Mouse (Mus musculus) c-Kit-positive CD71-positive TER-119-positive erythroid progenitor cells, embryonic 14.5 days (primary cell): ENCODE results near the gene S1pr2.
"Not testable (repeated sequence)": the region's sequence is repeated elsewhere in the genome, so short reads cannot be mapped to it uniquely, and the experiment has no call there.

ENCODE experiments used
- DNase-seq: peaks from one replicate; pipeline ENCODE4 v3.0.0-alpha.2; 2013; ENCODE audit warnings: low spot score

Gene S1pr2

DNA sequence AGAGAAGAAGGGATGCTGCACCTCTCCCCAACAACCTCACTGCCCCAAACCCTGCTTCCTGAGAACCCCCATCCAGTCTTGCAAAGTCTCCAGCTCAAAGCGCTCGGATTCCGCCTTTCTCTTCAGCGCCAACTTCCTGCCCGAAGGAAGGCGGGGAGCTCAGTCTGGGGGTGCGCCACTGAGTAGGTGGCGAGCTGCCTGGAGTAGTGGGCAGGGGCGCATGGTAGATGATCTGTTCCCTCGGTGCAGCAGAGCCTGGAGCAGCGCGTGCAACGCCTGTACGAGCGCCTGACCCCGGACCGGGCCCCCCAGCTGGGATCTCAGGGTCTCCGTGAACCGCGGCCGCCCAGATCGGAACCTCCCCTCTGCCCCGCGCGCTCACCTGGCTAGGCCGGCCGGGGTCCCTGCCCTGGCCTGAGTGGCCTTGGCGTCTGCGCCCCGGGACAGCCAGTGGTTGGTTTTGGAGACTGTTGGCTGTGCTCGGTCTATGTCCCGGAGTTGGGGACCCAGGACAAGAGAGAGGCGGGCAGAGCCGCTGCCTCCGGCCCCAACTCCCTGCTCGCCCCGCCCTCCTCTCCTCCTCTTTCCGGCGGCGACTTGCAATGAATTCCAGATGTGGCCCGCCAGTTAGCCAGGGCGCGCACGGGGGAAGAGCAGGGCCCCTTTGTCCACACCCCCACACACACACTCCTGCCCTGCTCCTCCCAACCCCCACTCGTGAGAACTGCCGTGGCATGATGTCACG lies at the start of gene S1pr2:
TSS of gene S1pr2 (minus strand) at position 566 of the 745 bp plus-strand sequence.
- DNase-seq: peak; percentile 52

- no peak for DNase-seq
Observed at GRCm38 (mm10) chr9:21025258-21025810, 48.8 kb upstream of the S1pr2 start.

DNA sequence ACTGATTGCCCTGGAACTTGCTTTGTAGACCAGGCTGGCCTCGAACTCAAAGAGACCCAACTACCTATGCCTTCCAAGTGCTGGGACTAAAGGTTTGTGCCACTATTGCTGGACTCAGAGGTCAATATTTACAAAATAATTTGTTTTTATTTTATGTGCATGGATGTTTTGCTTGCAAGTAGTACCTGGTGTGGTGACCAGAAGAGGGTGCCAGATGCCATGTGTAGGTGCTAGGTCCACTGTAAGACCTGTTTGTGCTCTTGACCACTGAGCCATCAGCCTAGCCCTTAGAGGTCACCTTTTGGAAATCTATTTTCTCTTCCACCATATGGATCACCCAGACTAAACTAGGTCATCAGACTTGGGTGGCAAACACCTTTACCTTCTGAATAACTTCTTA lies 46.1 kb upstream of the S1pr2 start:
- DNase-seq: no peak

DNA sequence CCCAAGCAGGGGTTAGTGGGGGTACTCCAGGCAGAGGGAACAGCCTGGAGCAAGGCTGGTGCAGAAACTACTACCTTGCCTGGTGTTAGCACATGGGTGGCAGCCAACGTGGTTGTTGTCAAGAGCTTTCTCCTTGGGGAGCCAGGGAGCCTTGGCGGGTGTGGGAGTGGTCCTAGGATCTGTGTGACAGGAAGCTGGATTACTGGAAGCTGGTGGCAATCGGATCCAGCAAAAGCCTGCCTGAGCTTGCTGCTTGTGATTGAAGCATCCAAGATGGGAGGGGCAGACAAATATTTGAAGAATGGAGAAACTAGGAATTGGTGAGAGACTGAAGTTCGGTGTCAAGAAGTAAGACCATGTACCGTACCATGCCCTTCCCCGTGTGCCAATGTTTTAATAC lies 45.7 kb upstream of the S1pr2 start:
- no peak for DNase-seq

DNA sequence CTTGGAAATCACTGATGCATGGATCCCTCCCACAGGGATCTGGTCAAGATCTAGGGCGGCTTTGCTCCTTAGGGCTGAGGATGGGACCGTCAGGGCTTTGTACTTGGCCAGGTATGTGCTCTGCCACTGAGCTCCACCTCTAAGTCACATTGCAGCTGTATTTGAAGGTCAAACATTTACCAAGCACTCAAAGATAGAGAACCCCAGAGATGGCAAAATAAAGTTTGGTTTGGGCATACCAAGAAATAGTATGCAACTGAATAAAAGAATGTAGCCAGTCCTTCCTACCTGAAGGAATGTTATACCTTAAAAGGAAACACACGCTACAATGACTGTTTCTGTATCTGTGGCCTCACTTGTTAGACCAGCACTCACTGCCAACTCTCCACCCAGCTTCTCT lies 44.8 kb upstream of the S1pr2 start:
- DNase-seq: no peak

DNA sequence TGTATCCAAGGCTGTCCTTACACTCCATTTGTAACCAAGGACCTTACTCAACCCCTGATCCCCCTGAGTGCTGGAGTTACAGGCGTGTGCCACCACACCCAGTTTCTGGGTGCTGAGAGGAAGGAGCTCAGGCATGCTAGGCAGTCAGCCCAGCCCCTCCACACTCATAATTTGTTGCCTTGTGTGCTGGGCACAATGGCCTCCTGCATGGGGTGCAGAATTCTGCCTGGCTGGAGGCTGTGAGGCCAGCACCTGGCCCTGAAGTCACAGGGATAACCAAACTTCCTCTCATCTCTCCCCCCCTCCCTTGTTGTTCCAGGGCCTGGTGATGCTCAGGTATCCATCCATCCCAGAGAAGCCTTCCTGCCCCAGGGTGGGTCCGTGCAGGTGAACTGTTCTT lies 42.0 kb upstream of the S1pr2 start:
- DNase-seq: no peak

- no peak for DNase-seq
Observed at GRCm38 (mm10) chr9:21017177-21017575, 40.6 kb upstream of the S1pr2 start.

- DNase-seq: no peak
Observed at GRCm38 (mm10) chr9:21016331-21017176, 40.0 kb upstream of the S1pr2 start.

DNA sequence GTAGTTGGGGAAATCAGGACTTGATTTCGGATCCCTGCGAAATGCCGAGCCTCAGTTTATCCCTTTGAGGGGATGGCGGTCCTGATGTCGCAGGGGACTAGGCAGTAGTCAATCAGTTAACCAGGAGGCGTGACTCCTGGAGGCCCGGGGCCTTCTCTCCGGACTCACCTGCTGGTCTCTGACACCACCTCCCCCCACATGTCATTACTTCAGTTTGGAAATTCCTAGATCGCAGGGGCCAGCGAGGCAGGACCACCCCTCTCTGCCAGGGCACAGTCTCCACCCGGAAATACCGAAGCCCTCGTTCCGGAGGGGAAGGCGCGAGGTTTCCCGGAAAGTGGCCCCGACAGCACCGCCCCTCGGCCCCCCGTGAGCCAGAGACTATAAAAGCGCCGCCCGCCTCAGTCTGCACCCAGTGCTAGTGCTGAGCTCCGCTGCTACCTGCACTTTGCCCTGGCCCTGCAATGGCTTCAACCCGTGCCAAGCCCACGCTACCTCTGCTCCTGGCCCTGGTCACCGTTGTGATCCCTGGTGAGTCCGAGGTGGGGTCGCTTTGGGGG lies 39.1 kb upstream of the S1pr2 start, which contains the start of gene Icam1:
TSS of gene Icam1 (plus strand) at position 415 of the 560 bp plus-strand sequence.
- DNase-seq: no peak

DNA sequence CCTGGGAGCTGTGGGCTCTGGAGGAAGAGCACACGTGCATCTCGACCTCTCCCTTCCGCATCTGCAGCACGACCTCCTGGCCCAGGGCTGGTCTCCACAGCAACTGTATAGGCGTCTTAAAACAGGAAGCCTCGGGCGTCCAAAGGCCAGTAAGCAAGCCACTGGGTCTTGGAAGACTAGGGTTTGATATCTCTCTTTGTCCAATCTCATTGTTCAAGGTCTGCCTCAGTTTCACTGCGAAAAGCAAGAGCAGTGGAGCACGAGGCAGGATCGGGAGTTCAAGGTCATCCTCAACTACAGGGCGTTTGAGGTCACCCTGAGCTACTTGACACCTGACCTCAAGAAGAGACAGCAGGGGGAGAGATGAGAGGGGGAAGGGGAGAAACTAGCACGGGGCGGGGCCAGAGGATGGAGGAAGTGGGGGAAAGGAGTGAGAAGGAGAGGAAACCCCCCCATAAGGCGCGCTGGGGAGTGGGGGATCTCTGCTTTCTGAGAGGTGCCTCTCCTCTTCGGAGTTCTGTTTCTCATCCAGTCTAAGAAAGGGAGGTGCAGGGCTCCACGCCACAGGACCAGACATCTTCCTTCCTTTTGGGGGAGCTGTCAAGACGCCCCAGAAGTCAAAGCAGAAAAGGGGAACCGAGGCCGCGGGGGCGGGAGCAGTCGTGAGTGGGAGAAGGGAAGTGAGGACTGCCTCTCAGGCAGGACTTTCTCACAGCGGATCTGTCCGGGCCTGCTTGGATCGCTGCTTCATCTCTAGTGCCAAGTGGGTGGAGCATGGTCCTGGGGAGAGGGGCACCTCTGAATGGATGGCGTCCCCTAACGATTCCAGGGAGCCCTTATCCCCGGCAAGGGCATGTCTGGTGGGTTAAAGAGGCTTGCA lies 38.4 kb upstream of the S1pr2 start:
- no peak for DNase-seq

DNA sequence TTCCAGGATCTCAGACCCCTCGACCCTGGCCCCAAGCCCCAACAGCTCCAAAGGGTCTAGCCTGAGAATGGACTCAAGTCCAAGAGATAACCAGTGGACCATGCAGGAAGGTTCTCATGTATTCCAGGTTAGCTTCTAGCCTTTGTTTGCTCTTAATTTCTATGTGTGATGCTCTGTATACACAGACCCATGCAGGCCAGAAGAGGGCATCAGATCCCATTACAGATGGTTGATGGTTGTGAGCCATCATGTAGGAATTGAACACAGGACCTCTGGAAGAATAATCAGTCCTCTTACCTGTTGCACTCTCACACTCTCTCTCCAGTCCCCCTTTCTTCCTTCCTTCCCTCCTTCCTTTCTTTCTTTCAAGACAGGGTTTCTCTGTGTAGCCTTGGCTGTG lies 35.8 kb upstream of the S1pr2 start:
- DNase-seq: no peak

GRCm38 (mm10) chr9:21011846-21012312 lies 35.3 kb upstream of the S1pr2 start:
- DNase-seq: no peak

DNA sequence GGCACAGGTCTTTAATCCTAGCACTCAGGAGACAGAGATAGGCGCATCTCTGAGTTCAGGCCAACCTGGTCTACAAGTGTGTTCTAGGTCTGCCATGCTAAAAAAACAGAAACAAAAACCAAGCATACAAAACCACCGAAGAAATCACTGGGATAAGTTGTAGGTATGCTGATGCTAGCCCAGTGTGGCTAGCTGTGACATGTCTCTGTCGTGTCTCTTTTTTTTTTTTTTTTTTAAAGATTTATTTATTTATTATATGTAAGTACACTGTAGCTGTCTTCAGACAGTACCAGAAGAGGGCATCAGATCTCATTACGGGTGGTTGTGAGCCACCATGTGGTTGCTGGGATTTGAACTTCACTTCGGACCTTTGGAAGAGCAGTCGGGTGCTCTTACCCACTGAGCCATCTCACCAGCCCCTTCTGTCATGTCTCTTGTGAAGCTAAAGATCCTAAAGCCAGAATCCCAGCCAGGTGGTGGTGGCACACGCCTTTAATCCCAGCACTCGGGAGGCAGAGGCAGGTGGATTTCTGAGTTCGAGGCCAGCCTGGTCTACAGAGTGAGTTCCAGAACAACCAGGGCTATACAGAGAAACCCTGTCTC lies 34.5 kb upstream of the S1pr2 start:
- DNase-seq: not testable (repeated sequence)

DNA sequence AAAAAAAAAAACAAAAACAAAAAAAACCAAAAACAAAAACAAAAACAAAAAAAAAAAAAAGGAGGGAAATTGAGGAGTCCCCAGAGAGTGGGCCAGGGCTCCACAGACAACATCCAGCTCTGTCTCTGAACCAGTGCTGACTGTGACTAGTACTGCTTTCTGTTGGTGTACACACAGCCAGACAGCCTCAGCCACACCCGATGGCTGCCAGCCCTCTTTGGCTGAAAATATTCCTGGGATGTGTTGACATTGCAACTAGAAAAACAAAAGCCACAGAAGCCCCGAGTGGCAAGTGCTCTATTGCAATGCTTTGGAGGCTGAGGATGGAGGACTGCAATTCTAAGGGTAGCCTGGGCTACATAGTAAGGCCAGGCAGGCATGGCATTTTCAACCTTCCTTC lies 33.8 kb upstream of the S1pr2 start:
- DNase-seq: no peak

DNA sequence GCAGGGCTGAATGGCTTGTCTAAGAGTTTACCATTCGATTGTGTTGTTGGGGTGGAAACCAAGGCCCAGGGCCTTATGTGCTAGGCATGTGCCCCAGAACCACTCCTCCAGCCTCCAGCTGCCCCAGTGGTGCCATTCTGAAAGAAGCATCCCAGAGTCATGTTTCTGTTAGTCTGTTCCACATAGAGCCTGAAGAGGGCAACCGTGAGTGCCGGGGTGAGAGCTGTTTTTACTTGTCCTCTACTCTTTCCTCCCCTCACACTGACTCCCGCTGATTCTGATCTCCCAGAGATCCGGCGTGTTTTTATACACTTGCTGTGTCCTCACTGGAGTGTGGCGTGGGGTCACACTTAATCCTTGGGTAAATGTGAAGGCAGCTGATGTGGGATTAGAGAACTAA lies 31.4 kb upstream of the S1pr2 start:
- DNase-seq: no peak

DNA sequence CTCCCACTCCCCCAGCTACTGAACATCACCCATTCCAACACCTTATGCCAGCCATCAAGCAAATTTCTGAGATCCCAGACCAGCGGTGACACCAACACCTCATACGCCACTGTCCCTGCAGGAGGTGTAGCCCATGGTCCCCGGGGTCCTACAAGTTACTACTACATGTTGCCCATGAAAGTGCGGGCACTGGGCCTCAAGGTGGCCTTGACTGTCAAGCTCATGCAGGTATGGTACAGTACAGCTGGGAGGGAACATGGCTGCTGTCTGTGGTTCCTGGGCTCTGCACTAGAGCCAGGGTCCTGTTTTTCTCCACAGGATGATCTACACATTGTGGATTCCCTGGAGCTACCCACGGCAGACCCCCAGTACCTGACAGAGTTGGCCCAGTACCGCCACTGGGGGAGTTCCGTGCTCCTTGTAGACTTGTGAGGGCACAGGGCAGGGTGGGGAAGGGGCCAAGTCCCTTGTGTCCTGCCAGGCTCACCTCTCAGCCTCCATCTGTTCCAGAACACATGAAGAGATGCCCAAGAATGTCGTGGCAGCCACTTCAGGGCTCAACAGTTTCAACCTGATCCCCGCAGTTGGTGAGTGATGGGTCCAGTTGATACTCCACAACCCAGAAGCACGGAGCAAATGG lies 30.9 kb upstream of the S1pr2 start:
- DNase-seq: no peak

DNA sequence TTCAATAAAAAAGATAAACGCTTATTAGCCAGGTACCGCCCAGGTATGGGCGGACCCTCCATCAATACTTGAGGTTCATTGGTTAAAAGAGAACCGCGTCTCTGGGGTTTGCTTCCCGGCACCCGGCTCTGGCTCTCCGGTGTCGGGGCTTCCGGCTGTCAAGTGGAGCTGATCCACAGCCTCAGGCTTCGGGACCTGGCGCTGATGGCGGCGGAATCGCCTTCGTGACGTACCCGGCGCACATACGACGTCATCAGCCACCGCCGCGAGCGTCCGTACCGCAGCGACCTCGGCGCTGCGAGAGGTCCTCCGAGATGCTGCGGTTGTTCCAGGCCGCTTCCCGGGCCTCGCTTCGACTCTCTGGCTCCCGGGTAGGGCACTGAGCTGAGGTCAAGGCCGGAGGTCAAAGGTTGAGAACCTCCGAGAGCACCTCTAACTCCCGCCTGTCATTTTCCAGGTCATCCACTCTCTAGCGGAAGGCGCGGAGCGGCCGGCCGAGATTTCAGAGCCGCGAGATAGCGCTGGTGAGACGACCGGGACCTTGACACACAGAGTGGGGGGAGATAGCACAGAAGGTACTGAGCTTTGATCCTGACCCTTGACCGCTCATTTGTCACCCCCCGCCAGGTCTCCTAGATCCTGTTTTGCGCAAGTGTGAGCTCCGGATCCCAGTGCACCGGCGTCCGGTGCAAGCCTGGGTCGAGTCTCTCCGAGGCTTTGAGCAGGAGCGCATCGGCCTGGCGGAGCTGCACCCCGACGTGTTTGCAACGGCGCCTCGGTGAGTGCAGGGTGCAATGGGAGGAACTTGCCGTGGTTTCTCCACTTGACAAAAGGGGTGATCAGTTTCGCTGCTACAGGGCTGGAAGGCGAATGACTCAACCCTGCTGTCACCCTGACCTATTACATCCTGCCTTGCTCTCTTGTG lies 26.3 kb upstream of the S1pr2 start, which contains the start of gene Mrpl4:
TSS of gene Mrpl4 (plus strand) at position 112 of the 925 bp plus-strand sequence.
- peak; percentile 78 for DNase-seq

DNA sequence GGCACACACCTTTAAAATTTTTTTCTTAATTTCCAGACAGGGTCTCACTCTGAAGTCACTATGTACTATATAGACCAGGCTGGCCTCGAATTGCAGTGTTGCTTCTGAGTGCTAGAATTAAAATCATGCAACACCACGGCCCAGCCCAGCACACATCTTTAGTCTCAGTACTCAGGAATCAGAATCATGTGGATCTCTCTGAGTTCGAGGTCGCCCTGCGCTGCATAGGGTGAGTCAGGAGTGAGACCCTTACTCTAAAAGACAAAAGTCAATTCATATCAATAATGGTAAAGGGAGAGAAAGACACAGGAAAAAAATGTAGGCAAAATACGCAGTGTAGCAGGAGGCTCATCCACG lies 25.7 kb upstream of the S1pr2 start:
- DNase-seq: no peak

DNA sequence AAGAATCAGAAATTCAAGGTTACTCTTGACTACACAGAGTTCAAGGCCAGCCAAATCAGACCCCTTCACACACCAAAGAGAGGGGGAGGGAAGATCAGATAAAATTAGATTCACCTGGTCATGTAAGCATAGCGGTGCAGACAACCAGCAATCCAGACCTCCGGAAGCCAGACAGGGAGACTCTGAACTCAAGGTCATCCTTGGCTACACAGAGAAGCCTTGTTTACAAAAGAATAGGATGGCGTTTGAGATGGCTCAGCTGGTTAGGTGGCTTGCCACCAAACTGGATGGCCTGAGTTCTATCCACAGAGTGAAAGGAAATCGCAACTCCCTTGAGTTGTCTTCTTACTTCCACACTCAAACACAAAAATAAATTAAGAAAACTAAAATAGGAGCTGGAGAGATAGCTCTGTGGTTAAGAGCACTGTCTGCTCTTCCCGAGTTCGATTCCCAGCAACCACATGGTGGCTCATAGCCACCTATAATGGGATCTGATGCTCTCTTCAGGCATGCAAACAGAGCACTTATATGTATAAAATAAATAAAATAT lies 25.1 kb upstream of the S1pr2 start:
- no peak for DNase-seq
